Mouse (Mus musculus) left cerebral cortex, postnatal 10 days (tissue): ENCODE results near the gene Gm4846. TPM values are rescaled to one million over a fixed set of nuclear protein-coding genes. Genes with fewer than 3 reads are reported as not detected.
"Not testable (repeated sequence)": the region's sequence is repeated elsewhere in the genome, so short reads cannot be mapped to it uniquely, and the experiment has no call there.

Source experiments
- DNase-seq, 2 experiments: peaks; one replicate each; pipeline ENCODE4 v3.0.0; 2021 to 2022; ENCODE audit warnings: low spot score in 2 of 2, mixed read lengths in 1 of 2; ENCODE audit errors: extremely low spot score in 1 of 2
- intact Hi-C: fragments of 180-260 bp; cut with DNase I; formaldehyde crosslinking; loops from one replicate; pipeline ENCODE4 v1.15.1; 2025
- total RNA-seq, 2 experiments: library from RNA; stranded (reverse); gene quantifications; 2 replicates each; pipeline ENCODE4 v1.2.3; 2021

Gm4846 gene
- total RNA-seq, result not detected

DNA sequence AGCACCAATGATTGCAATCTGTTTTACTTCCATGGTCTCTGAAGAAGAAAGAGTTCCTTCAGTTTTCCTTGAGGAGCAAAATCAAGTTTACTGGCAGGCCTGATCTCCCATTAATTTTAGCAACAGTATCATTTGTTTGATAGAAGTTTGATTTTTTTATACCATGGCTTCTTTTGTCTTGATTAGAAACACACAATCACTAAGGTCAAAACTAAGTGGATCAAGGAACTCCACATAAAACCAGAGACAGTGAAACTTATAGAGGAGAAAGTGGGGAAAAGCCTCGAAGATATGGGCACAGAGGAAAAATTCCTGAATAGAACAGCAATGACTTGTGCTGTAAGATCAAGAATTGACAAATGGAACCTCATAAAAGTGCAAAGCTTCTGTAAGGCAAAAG lies at the start of gene Gm4846:
Gene Gm4846, minus strand, starts transcription at position 101 of the 400 bp plus-strand sequence.
- intact Hi-C loops, DNase-seq: not testable (repeated sequence)

DNA sequence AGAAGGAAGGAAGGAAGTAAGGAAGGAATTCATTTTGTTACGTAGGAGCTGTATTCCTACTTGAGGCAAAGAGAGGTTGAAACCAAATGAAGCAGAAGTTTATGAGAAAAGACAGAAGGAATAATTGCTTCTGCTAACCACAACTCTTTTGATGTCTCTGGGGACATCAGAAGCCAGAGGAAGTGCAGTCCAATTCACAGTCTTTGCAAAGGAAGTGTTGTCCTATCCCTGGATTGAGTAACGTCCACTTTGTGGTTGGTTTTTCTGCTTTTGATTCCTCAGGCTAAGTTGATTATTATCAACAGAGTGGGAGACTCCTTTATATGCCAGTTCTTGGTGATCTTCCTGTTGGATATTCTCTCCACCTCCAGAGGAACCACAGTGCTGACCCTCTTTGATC lies 34.1 kb upstream of the Gm4846 start:
- intact Hi-C loops, DNase-seq: not testable (repeated sequence)

GRCm38 (mm10) chr1:166524709-166525108 lies 27.3 kb upstream of the Gm4846 start:
- DNase-seq, intact Hi-C loops: not testable (repeated sequence)

- not testable (repeated sequence) for DNase-seq
Observed at GRCm38 (mm10) chr1:166519626-166520025, 22.2 kb upstream of the Gm4846 start.

DNA sequence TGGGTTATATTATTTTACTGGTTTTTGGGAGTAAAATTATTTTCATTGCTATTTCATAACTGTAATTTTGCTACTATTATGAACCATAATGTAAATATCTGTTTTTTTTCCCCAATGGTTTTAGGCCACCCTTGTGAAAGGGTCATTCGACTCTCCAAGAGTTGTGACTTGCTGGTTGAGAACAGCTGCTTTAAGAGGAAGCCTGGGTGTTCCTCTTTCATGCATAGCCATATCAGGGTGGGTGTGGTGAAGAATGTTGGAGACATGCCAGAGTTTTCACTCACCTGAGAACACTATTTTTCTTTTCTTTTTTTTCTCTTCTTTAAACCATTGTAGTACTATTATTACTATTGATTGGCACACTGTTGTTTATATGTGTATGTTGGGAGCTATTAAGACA lies 19.2 kb upstream of the Gm4846 start:
- intact Hi-C loops, result no loop called here
- DNase-seq, result no peak

More at GRCm38 (mm10) chr1:166519626-166520025, 22.2 kb upstream of the Gm4846 start:
- intact Hi-C loops, result not testable (repeated sequence)

GRCm38 (mm10) chr1:166504206-166504605 lies 6.8 kb upstream of the Gm4846 start:
- intact Hi-C loops, DNase-seq: not testable (repeated sequence)

DNA sequence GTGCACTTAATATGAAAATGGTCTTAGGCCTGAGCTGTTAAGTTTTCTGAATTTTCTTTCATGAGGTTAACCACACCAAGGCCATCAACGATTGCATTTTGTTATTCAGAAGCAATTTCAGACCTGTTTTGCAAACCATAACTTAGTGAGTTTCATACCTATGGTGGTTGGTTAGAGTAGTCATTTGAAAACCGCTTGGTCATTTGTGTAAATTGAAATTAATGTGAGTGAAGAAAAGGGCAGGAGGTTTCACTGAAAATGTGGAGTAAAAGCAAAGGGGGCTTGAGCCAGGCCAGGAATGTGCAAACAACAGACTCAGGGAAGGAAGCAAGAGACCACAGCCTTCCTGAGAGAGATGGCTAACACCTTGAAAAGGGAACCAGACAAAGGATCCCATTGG lies 17.9 kb downstream of the Gm4846 start:
- DNase-seq, result no peak
- intact Hi-C loops, result no loop called here

GRCm38 (mm10) chr1:166467172-166467571 lies 30.2 kb downstream of the Gm4846 start:
- intact Hi-C loops, result no loop called here
- DNase-seq, result no peak

GRCm38 (mm10) chr1:166462544-166462943 lies 34.8 kb downstream of the Gm4846 start:
- DNase-seq, result no peak
- intact Hi-C loops, result no loop called here

- intact Hi-C loops, result no loop called here
- DNase-seq, result no peak
Observed at GRCm38 (mm10) chr1:166441992-166442391, 55.4 kb downstream of the Gm4846 start.

- intact Hi-C loops, result loop anchor here (10.0 kb wide), 2 partner anchors 205 to 285 kb away; partner anchors contain the start of gene Gm4847
- DNase-seq, result no peak
Observed at GRCm38 (mm10) chr1:166439426-166439825, 58.0 kb downstream of the Gm4846 start.

Other genes starting within 250 kb of the Gm4846 start
- 100 to 1,000 TPM; 147 to 154 TPM for gene Ildr2, start 243.4 kb downstream of the Gm4846 start, total RNA-seq
- gene Tada1, start 118.5 kb downstream of the Gm4846 start, total RNA-seq, result 10 to 100 TPM; 33.3 to 36.3 TPM
- gene Pogk, start 87.7 kb downstream of the Gm4846 start, total RNA-seq, result 10 to 100 TPM; 37.0 to 41.3 TPM
- not detected for gene Gm4847, start 150.1 kb upstream of the Gm4846 start, total RNA-seq
- gene Fmo9, start 184.3 kb upstream of the Gm4846 start, total RNA-seq, result not detected